8 mouse cellular contexts compared by ENCODE assay signal in genomic region chr12:113155076-113155771, GRCm38 (mm10). TPM values are rescaled to one million over a fixed set of nuclear protein-coding genes. Genes with fewer than 3 reads are reported as not detected.
DNase-seq lines count a peak whose midpoint lies in the region; ATAC-seq lines count a peak whose summit lies in the region.

No protein-coding gene starts in this region.

- H3K4me2 ChIP-seq in stomach, embryonic 14.5 days (replicated peaks; ENCODE audit: low read depth, low read length): peak overlapping the region; percentile 87

- peaks cover 13% of the 10 kb centered on the region for H3K4me1 ChIP-seq in stomach, embryonic 14.5 days (ENCODE audit: control insufficient read depth, insufficient read depth, low read length)

- DNase-seq in frontal cortex, postnatal 14 days (ENCODE audit: low spot score in 2 of 2): peak; percentile 34 to 39
- DNase-seq in frontal cortex, postnatal 36 days (ENCODE audit: low spot score in 2 of 2): no peak
- peak; percentile 53 for DNase-seq in adrenal gland, adult 18-20 months (ENCODE audit: low spot score in 2 of 2)
- DNase-seq in heart, postnatal 36 days: peak; percentile 61 to 75
- DNase-seq in kidney, postnatal 4 days: peak; percentile 72 to 82

- H3K9me3 ChIP-seq in stomach, embryonic 14.5 days (ENCODE audit: control insufficient read depth, low read depth, low read length): no peaks in the 10 kb centered on the region

- H3K27ac ChIP-seq in stomach, embryonic 14.5 days (ENCODE audit: low read length): peak overlapping the region; percentile 80; the same call in 1 of the 2 replicates

- peak overlapping the region; percentile 34 for H3K4me3 ChIP-seq in stomach, embryonic 14.5 days (ENCODE audit: low read depth, low read length)

- 4% methylated on average over 32 of the region's 32 CpGs for WGBS in stomach, embryonic 14.5 days

- H3K9ac ChIP-seq in stomach, embryonic 14.5 days (replicated peaks; ENCODE audit: low read depth, low read length): peak overlapping the region; percentile 43

- H3K27me3 ChIP-seq in stomach, embryonic 14.5 days (ENCODE audit: control insufficient read depth, insufficient read depth, low read length): 0 out of 2 replicates have a peak, but pooled peaks cover 3% of the 10 kb centered on the region

- ATAC-seq in erythroblast, adult 5-6 weeks (replicated peaks; ENCODE audit: low FRiP score, poor library complexity, severe bottlenecking): peak; percentile 16
- ATAC-seq in megakaryocyte, adult 5-6 weeks (ENCODE audit: poor library complexity, severe bottlenecking): peak; percentile 30
- ATAC-seq in stomach, embryonic 14.5 days (ENCODE audit: insufficient number of reproducible peaks, insufficient read depth, low FRiP score, low read depth): no peak

- no peaks in the 10 kb centered on the region; the same call in 1 of the 2 replicates for H3K36me3 ChIP-seq in stomach, embryonic 14.5 days (ENCODE audit: control insufficient read depth, insufficient read depth, low read length)

- intact Hi-C loops in heart, postnatal 36 days (cut with DNase I): loop anchor here (1.0 kb wide), 1 partner anchor 36 kb away; no protein-coding TSS in a partner anchor

RNA-seq across cellular contexts. Expression of gene Tedc1, which starts 1.0 kb away (rescaled TPM):
- total RNA-seq in adrenal gland, adult 18-20 months (2021): under 1 TPM; 0.83 to 0.93 TPM
- total RNA-seq in erythroblast, adult 5-6 weeks (2015; ENCODE audit: low replicate concordance): 1.0 and 1.9 TPM in 2 replicates
- 7.5 and 8.2 TPM in 2 replicates for total RNA-seq in erythroblast, adult 5-6 weeks (2017; ENCODE audit: low replicate concordance)
- total RNA-seq in heart, postnatal 36 days (2021): under 1 TPM; 0.19 to 0.49 TPM
- 3.6 and 3.7 TPM in 2 replicates for total RNA-seq in megakaryocyte, adult 5-6 weeks (2015)
- total RNA-seq in megakaryocyte, adult 5-6 weeks (2017): 12.3 and 13.0 TPM in 2 replicates
- 29.2 and 34.7 TPM in 2 replicates for polyA plus RNA-seq in stomach, embryonic 14.5 days (2014; fragmentation: Nextera tagmentation; extraction: Ambion mirVana)

RNA-seq across cellular contexts. Expression of gene Crip1, which starts 9.1 kb away (rescaled TPM):
- 100 to 1,000 TPM in 1 of 2 experiments, 10 to 100 TPM in 1; 52.9 to 106 TPM for total RNA-seq in adrenal gland, adult 18-20 months (2021)
- 111 and 139 TPM in 2 replicates for total RNA-seq in erythroblast, adult 5-6 weeks (2015; ENCODE audit: low replicate concordance)
- total RNA-seq in erythroblast, adult 5-6 weeks (2017; ENCODE audit: low replicate concordance): 75.3 and 179 TPM in 2 replicates
- total RNA-seq in heart, postnatal 36 days (2021): 100 to 1,000 TPM; 190 to 198 TPM
- total RNA-seq in megakaryocyte, adult 5-6 weeks (2015): 2,464 and 2,556 TPM in 2 replicates
- total RNA-seq in megakaryocyte, adult 5-6 weeks (2017): 1,998 and 2,176 TPM in 2 replicates
- 233 and 261 TPM in 2 replicates for polyA plus RNA-seq in stomach, embryonic 14.5 days (2014; fragmentation: Nextera tagmentation; extraction: Ambion mirVana)

RNA-seq across cellular contexts. Expression of gene Crip2, which starts 15.2 kb away (rescaled TPM):
- total RNA-seq in adrenal gland, adult 18-20 months (2021): 10 to 100 TPM; 48.1 to 55.6 TPM
- 6.9 and 9.0 TPM in 2 replicates for total RNA-seq in erythroblast, adult 5-6 weeks (2015; ENCODE audit: low replicate concordance)
- total RNA-seq in erythroblast, adult 5-6 weeks (2017; ENCODE audit: low replicate concordance): 3.6 and 3.9 TPM in 2 replicates
- total RNA-seq in heart, postnatal 36 days (2021): 1,000 to 10,000 TPM; 1,482 to 1,552 TPM
- 0.38 and 2.0 TPM in 2 replicates for total RNA-seq in megakaryocyte, adult 5-6 weeks (2015)
- 2.1 TPM in 1 of 2 replicates, not detected in the other for total RNA-seq in megakaryocyte, adult 5-6 weeks (2017)
- polyA plus RNA-seq in stomach, embryonic 14.5 days (2014; fragmentation: Nextera tagmentation; extraction: Ambion mirVana): 118 and 124 TPM in 2 replicates

RNA-seq across cellular contexts. Expression of gene Tmem121, which starts 30.5 kb away (rescaled TPM):
- 1 to 10 TPM; 5.4 to 7.2 TPM for total RNA-seq in adrenal gland, adult 18-20 months (2021)
- not detected in 2 replicates for total RNA-seq in erythroblast, adult 5-6 weeks (2015; ENCODE audit: low replicate concordance)
- 1.0 TPM in 1 of 2 replicates, not detected in the other for total RNA-seq in erythroblast, adult 5-6 weeks (2017; ENCODE audit: low replicate concordance)
- total RNA-seq in heart, postnatal 36 days (2021): not detected
- 0.69 TPM in 1 of 2 replicates, not detected in the other for total RNA-seq in megakaryocyte, adult 5-6 weeks (2015)
- not detected in 2 replicates for total RNA-seq in megakaryocyte, adult 5-6 weeks (2017)
- polyA plus RNA-seq in stomach, embryonic 14.5 days (2014; fragmentation: Nextera tagmentation; extraction: Ambion mirVana): 6.3 and 7.2 TPM in 2 replicates

RNA-seq across cellular contexts. Expression of gene Mta1, which starts 57.1 kb away (rescaled TPM):
- 10 to 100 TPM; 61.6 to 89.6 TPM for total RNA-seq in adrenal gland, adult 18-20 months (2021)
- total RNA-seq in erythroblast, adult 5-6 weeks (2015; ENCODE audit: low replicate concordance): 14.8 and 15.0 TPM in 2 replicates
- total RNA-seq in erythroblast, adult 5-6 weeks (2017; ENCODE audit: low replicate concordance): 8.5 and 13.6 TPM in 2 replicates
- 10 to 100 TPM; 48.7 to 56.4 TPM for total RNA-seq in heart, postnatal 36 days (2021)
- 32.0 and 35.5 TPM in 2 replicates for total RNA-seq in megakaryocyte, adult 5-6 weeks (2015)
- 14.5 and 21.4 TPM in 2 replicates for total RNA-seq in megakaryocyte, adult 5-6 weeks (2017)
- polyA plus RNA-seq in stomach, embryonic 14.5 days (2014; fragmentation: Nextera tagmentation; extraction: Ambion mirVana): 18.7 and 21.8 TPM in 2 replicates

Comparison
In these comparisons a context has a peak if more than half of its experiments do, and no peak if none do; other contexts are left out.
1. DNase-seq: peak in frontal cortex, postnatal 14 days (2 of 2), adrenal gland, adult 18-20 months (2 of 2), heart, postnatal 36 days (2 of 2) and kidney, postnatal 4 days (2 of 2); none in frontal cortex, postnatal 36 days (0 of 2).
2. RNA of gene Crip1, which starts 9.1 kb away (total RNA-seq): 1,998 to 2,556 TPM in megakaryocyte, adult 5-6 weeks; 190 to 198 TPM in heart, postnatal 36 days, 75.3 to 179 TPM in erythroblast, adult 5-6 weeks and 52.9 to 106 TPM in adrenal gland, adult 18-20 months; every median in the first group is over 10 times any median in the second.
3. RNA of gene Crip2, which starts 15.2 kb away (total RNA-seq): 1,482 to 1,552 TPM in heart, postnatal 36 days; 48.1 to 55.6 TPM in adrenal gland, adult 18-20 months, 3.6 to 9.0 TPM in erythroblast, adult 5-6 weeks and 0.38 to 2.1 TPM in megakaryocyte, adult 5-6 weeks; every median in the first group is over 10 times any median in the second.